Mouse (Mus musculus): ENCODE measurements around the gene Kbtbd6. TPM values are rescaled to one million over a fixed set of nuclear protein-coding genes. Genes with fewer than 3 reads are reported as not detected.
A peak's percentile ranks its signal among the peaks of the same experiment; 100 is the strongest.

Gene Kbtbd6
- polyA plus RNA-seq, 1 experiment from 2014 or later, result 2.3 TPM

DNA sequence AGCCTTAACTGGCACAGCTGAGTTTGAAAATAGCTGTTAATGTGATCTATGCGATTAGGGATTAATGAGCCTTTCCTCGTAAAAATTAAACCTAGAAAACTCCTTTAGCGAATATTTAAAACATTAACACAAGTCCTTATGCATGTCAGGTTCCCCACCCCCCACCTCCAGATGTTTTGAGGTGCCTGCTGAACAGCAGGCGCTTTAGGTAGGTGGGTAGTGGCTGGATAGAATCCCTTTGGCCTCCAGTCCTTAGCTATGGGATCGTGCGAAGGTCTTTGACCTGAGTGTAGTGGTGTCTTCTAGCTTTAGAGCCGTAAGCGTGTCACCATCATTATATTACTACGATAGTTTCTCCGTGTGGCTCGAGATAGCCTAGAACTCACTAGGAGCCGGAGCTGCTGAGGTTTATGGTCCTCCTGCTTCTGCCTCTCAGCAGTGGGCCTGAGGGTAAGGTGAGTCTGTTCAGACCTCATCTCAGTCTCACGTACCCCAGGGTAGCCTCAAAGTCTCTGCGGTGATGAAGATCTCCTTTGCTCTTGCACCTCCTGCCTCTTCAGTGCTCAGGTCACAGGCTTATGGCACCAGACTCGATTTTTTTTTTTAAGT lies 31.2 kb downstream of the Kbtbd6 start:
- H3K9ac ChIP-seq (replicated peaks), result peak overlapping the region; percentile 80
- H3K9me3 ChIP-seq, result no peaks in the 10 kb centered on the region
- H3K4me1 ChIP-seq (replicated peaks), result peaks cover 51% of the 10 kb centered on the region
- ATAC-seq, result no peak
- H3K36me3 ChIP-seq, result peaks cover 6% of the 10 kb centered on the region; the same call in 1 of the 2 replicates
- H3K27me3 ChIP-seq, result peaks cover 12% of the 10 kb centered on the region; the same call in 1 of the 2 replicates
- peak overlapping the region; percentile 59 for H3K4me2 ChIP-seq (replicated peaks)
- peak overlapping the region; percentile 79 for H3K4me3 ChIP-seq (replicated peaks)
- WGBS, result 28% methylated on average over 15 of the region's 15 CpGs
- peak overlapping the region; percentile 99; the same call in 1 of the 2 replicates for H3K27ac ChIP-seq

- peaks cover 12% of the 10 kb centered on the region; the same call in 1 of the 2 replicates for H3K27me3 ChIP-seq
- no peak overlapping the region for H3K9ac ChIP-seq (replicated peaks)
- WGBS, result 82% methylated on average over 8 of the region's 8 CpGs
- no peak for ATAC-seq
- H3K4me2 ChIP-seq (replicated peaks), result peak overlapping the region; percentile 59; the same call in 1 of the 2 replicates
- H3K27ac ChIP-seq, result no peak overlapping the region
- H3K4me3 ChIP-seq (replicated peaks), result peak overlapping the region; percentile 79; the same call in 1 of the 2 replicates
- H3K4me1 ChIP-seq (replicated peaks), result peaks cover 47% of the 10 kb centered on the region
- no peaks in the 10 kb centered on the region for H3K36me3 ChIP-seq
- H3K9me3 ChIP-seq, result no peaks in the 10 kb centered on the region
These were observed 32.0 kb downstream of the Kbtbd6 start for GRCm38 (mm10) chr14:79483611-79484120.

DNA sequence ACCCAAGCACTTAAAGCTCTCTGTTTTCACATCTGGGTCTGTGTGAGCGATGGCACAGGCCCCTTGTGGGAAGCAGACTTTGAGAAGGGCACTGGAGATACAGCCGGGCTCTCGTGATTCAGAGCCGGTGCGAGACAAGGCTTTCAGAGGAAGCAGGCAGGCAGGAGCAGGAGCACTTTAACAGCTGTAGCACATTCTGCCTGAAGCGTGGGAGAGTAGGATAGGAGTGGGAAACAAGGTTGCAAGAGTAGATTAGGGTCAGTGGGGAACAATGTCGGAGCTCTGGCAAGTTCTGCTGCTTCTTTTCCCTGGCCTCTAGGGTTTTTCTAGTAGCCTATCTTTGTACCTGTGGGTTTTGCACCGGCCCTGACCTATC lies 35.0 kb downstream of the Kbtbd6 start:
- H3K4me3 ChIP-seq (replicated peaks), result peak overlapping the region; percentile 41; the same call in 1 of the 2 replicates
- H3K4me2 ChIP-seq (replicated peaks), result peak overlapping the region; percentile 60
- peaks cover 12% of the 10 kb centered on the region; the same call in 1 of the 2 replicates for H3K27me3 ChIP-seq
- WGBS, result 30% methylated on average over 8 of the region's 8 CpGs
- peak overlapping the region; percentile 41 for H3K9ac ChIP-seq (replicated peaks)
- no peak for ATAC-seq
- no peak overlapping the region for H3K27ac ChIP-seq
- no peaks in the 10 kb centered on the region for H3K9me3 ChIP-seq
- no peaks in the 10 kb centered on the region for H3K36me3 ChIP-seq
- H3K4me1 ChIP-seq (replicated peaks), result peaks cover 32% of the 10 kb centered on the region

DNA sequence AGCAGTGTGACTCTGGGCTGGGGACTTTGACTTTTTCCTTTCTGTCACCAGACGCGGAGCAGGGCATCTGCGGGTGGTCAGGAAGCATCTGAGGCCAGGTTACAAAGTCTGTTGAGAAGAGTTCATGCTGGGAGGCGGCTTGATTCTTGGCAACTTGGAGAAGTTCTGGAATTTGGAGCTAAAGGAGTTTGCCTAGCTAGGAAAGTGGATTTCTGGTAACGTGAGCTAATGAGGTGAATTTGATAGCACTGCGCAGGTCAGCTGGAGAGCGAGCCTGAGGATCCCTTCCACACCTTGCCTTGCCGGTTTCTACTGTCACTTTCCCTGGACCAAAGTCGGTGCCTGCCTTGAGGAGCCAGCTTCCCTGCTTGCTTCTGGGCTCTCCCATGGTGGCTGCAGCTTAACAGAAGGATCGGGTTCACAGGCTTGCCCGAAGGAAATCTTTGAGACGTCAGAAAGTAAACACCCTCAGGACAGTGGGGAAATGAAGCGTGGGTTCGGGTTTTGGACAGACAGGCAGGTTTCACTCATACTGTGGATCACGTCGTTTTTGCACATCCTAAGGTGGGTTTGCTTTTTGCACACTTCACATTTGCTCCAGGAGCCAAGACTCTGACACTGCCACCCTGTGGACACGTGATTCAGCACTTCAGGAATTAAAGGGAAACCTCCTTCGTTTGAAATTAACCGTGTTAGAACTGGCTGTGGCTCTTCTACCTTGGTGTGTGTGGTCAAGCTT lies 35.5 kb downstream of the Kbtbd6 start:
- Histone ChIP-seq H3K27ac (no peak overlapping the region), H3K27me3 (peaks cover 12% of the 10 kb centered on the region; the same call in 1 of the 2 replicates), H3K36me3 (no peaks in the 10 kb centered on the region), H3K9me3 (no peaks in the 10 kb centered on the region), H3K9ac (replicated peaks) (peak overlapping the region; percentile 41), H3K4me1 (replicated peaks) (peaks cover 32% of the 10 kb centered on the region), H3K4me2 (replicated peaks) (peak overlapping the region; percentile 60), H3K4me3 (replicated peaks) (peak overlapping the region; percentile 41)
- WGBS, result 9% methylated on average over 19 of the region's 19 CpGs
- peak; percentile 55 for ATAC-seq

- H3K27me3 ChIP-seq, result peaks cover 12% of the 10 kb centered on the region; the same call in 1 of the 2 replicates
- H3K9ac ChIP-seq (replicated peaks), result no peak overlapping the region
- H3K4me3 ChIP-seq (replicated peaks), result no peak overlapping the region
- H3K27ac ChIP-seq, result no peak overlapping the region
- H3K4me2 ChIP-seq (replicated peaks), result no peak overlapping the region
- ATAC-seq, result no peak
- 86% methylated on average over 9 of the region's 9 CpGs for WGBS
- peaks cover 21% of the 10 kb centered on the region for H3K4me1 ChIP-seq (replicated peaks)
- no peaks in the 10 kb centered on the region for H3K9me3 ChIP-seq
- H3K36me3 ChIP-seq, result no peaks in the 10 kb centered on the region
These were observed 36.9 kb downstream of the Kbtbd6 start for GRCm38 (mm10) chr14:79488531-79488930.

GRCm38 (mm10) chr14:79489150-79489549 lies 37.5 kb downstream of the Kbtbd6 start:
- 86% methylated on average over 12 of the region's 12 CpGs for WGBS
- no peak overlapping the region for H3K9ac ChIP-seq (replicated peaks)

DNA sequence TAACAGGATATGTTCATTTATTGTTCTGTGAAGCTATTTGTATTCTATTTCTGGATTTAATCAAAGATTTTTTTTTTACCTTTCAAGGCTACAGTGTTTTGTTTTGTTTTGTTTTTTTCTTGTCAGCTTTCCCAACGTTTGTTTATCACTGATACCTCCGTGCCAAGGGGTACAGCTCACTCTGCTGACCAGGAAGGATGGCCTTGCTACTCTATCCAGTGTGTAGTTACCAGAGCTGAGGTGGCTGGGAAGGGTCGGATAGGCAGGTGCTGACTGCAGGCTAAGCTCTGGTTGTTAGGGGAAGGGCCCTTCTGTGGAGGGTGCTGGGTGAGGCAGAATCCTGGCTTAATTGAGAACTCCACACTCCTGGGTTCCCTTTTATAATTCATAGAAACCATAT lies 38.6 kb downstream of the Kbtbd6 start:
- Histone ChIP-seq H3K4me1 (replicated peaks) (peaks cover 17% of the 10 kb centered on the region), H3K36me3 (no peaks in the 10 kb centered on the region), H3K4me3 (replicated peaks) (no peak overlapping the region), H3K9ac (replicated peaks) (no peak overlapping the region), H3K27ac (no peak overlapping the region), H3K9me3 (no peaks in the 10 kb centered on the region), H3K4me2 (replicated peaks) (no peak overlapping the region), H3K27me3 (peaks cover 12% of the 10 kb centered on the region; the same call in 1 of the 2 replicates)
- no peak for ATAC-seq
- WGBS, result 77% methylated on average over 3 of the region's 3 CpGs

More at GRCm38 (mm10) chr14:79489150-79489549, 37.5 kb downstream of the Kbtbd6 start:
- peaks cover 12% of the 10 kb centered on the region; the same call in 1 of the 2 replicates for H3K27me3 ChIP-seq
- no peak for ATAC-seq
- H3K4me1 ChIP-seq (replicated peaks), result peaks cover 17% of the 10 kb centered on the region
- no peaks in the 10 kb centered on the region for H3K36me3 ChIP-seq
- no peak overlapping the region for H3K27ac ChIP-seq
- no peaks in the 10 kb centered on the region for H3K9me3 ChIP-seq
- no peak overlapping the region for H3K4me2 ChIP-seq (replicated peaks)
- no peak overlapping the region for H3K4me3 ChIP-seq (replicated peaks)

GRCm38 (mm10) chr14:79494349-79494748 lies 42.7 kb downstream of the Kbtbd6 start:
- Histone ChIP-seq H3K9ac (replicated peaks) (no peak overlapping the region), H3K4me1 (replicated peaks) (no peaks in the 10 kb centered on the region), H3K9me3 (no peaks in the 10 kb centered on the region), H3K36me3 (no peaks in the 10 kb centered on the region), H3K4me2 (replicated peaks) (no peak overlapping the region), H3K27me3 (no peaks in the 10 kb centered on the region), H3K4me3 (replicated peaks) (no peak overlapping the region), H3K27ac (no peak overlapping the region)
- no peak for ATAC-seq
- 93% methylated on average over 6 of the region's 6 CpGs for WGBS

DNA sequence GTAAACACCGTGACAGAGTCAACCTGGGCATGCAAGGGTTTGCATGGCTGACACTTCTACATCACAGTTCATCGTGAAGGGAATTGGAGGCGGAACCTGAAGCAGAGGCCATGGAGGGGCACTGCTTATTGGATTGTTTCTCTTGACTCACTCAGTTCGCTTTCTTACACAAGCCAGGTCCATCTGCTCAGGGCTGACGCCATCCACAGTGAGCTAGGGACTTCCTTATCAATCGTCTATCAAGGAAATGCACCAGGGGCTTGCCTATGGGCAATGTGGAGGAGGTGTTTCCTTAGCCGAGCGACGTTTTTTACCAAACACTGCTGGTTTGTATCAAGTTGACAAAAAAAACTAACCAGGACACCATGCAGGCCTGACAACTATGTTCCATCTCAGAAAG lies 47.7 kb downstream of the Kbtbd6 start:
- no peaks in the 10 kb centered on the region for H3K4me1 ChIP-seq (replicated peaks)
- no peaks in the 10 kb centered on the region for H3K36me3 ChIP-seq
- WGBS, result 94% methylated on average over 9 of the region's 9 CpGs

GRCm38 (mm10) chr14:79500756-79501155 lies 49.1 kb downstream of the Kbtbd6 start:
- no peak for ATAC-seq
- H3K9me3 ChIP-seq, result no peaks in the 10 kb centered on the region
- WGBS, result 91% methylated on average over 4 of the region's 4 CpGs
- H3K4me1 ChIP-seq (replicated peaks), result no peaks in the 10 kb centered on the region
- H3K4me3 ChIP-seq (replicated peaks), result no peak overlapping the region
- no peak overlapping the region for H3K4me2 ChIP-seq (replicated peaks)
- H3K27me3 ChIP-seq, result no peaks in the 10 kb centered on the region
- H3K36me3 ChIP-seq, result no peaks in the 10 kb centered on the region
- H3K27ac ChIP-seq, result no peak overlapping the region
- no peak overlapping the region for H3K9ac ChIP-seq (replicated peaks)

More for the DNA sequence above, 47.7 kb downstream of the Kbtbd6 start:
- no peaks in the 10 kb centered on the region for H3K27me3 ChIP-seq
- ATAC-seq, result no peak
- no peak overlapping the region for H3K27ac ChIP-seq
- H3K4me3 ChIP-seq (replicated peaks), result no peak overlapping the region
- no peak overlapping the region for H3K9ac ChIP-seq (replicated peaks)
- H3K9me3 ChIP-seq, result no peaks in the 10 kb centered on the region
- no peak overlapping the region for H3K4me2 ChIP-seq (replicated peaks)

- 72% methylated on average over 5 of the region's 5 CpGs for WGBS
- ATAC-seq, result no peak
- H3K4me3 ChIP-seq (replicated peaks), result no peak overlapping the region
- H3K4me2 ChIP-seq (replicated peaks), result no peak overlapping the region
- H3K36me3 ChIP-seq, result no peaks in the 10 kb centered on the region
- H3K4me1 ChIP-seq (replicated peaks), result no peaks in the 10 kb centered on the region
- no peak overlapping the region for H3K9ac ChIP-seq (replicated peaks)
- no peaks in the 10 kb centered on the region for H3K27me3 ChIP-seq
- H3K27ac ChIP-seq, result no peak overlapping the region
- H3K9me3 ChIP-seq, result no peaks in the 10 kb centered on the region
These were observed 51.9 kb downstream of the Kbtbd6 start for GRCm38 (mm10) chr14:79503371-79504075.

Measured in midbrain, embryonic 13.5 days (tissue).